Mouse (Mus musculus) lung, embryonic 16.5 days (tissue): ENCODE data around the gene Il17f. TPM values are rescaled to one million over a fixed set of nuclear protein-coding genes. Genes with fewer than 3 reads are reported as not detected.
"Not testable (repeated sequence)": the region's sequence is repeated elsewhere in the genome, so short reads cannot be mapped to it uniquely, and the experiment has no call there.

Experiments
- ATAC-seq: fragments of 200-750 bp; cut with Nextera tagmentation; 2 replicates; pipeline ENCODE4 v1.8.0; 2017; ENCODE audit warnings: low read depth, mild to moderate bottlenecking, moderate library complexity
- H3K27ac ChIP-seq: fragments of 300-500 bp; sonication (generic); 2 replicates; pipeline ENCODE4 v1.5.1; 2014; ENCODE audit warnings: mild to moderate bottlenecking, control low read depth, low read length
- H3K27me3 ChIP-seq: fragments of 300-500 bp; sonication (generic); 2 replicates; pipeline ENCODE4 v1.6.1; 2014; ENCODE audit warnings: low read depth, low read length, mixed read lengths; ENCODE audit not compliant: control insufficient read depth, insufficient read depth
- H3K36me3 ChIP-seq: fragments of 300-500 bp; sonication (generic); 2 replicates; pipeline ENCODE4 v1.6.1; 2014; ENCODE audit warnings: low read length; ENCODE audit not compliant: control insufficient read depth, insufficient read depth
- H3K4me1 ChIP-seq: fragments of 300-500 bp; sonication (generic); replicated peaks from 2 replicates; pipeline ENCODE4 v1.6.1; 2014; ENCODE audit warnings: low read length, mixed read lengths; ENCODE audit not compliant: control insufficient read depth, insufficient read depth
- H3K4me2 ChIP-seq: fragments of 300-500 bp; sonication (generic); 2 replicates; pipeline ENCODE4 v1.6.1; 2014; ENCODE audit warnings: low read depth, low read length, control low read depth
- H3K4me3 ChIP-seq: fragments of 300-500 bp; sonication (generic); 2 replicates; pipeline ENCODE4 v1.5.1; 2014; ENCODE audit warnings: mild to moderate bottlenecking, low read length, control low read depth
- H3K9ac ChIP-seq: fragments of 300-500 bp; sonication (generic); 2 replicates; pipeline ENCODE4 v1.6.1; 2014; ENCODE audit warnings: low read length, control low read depth
- H3K9me3 ChIP-seq: fragments of 300-500 bp; sonication (generic); 2 replicates; pipeline ENCODE4 v1.6.1; 2016; ENCODE audit warnings: low read length; ENCODE audit not compliant: control insufficient read depth
- WGBS: fragments of 180-500 bp; shearing (Covaris S2); extraction: QIAGEN DNeasy Blood & Tissue Kit; methylation state at CpG from one replicate; pipeline ENCODE4 v1.1.7; 2014; 5-methylcytosine and 5-hydroxymethylcytosine counted together
- polyA plus RNA-seq: library from polyadenylated mRNA; unstranded; fragments of >200 nt; fragmentation: Nextera tagmentation; extraction: Ambion mirVana; gene quantifications from 2 replicates; pipeline ENCODE4 v1.2.1, GENCODE M21; 2015

Gene Il17f
- not detected in 2 replicates for polyA plus RNA-seq

DNA sequence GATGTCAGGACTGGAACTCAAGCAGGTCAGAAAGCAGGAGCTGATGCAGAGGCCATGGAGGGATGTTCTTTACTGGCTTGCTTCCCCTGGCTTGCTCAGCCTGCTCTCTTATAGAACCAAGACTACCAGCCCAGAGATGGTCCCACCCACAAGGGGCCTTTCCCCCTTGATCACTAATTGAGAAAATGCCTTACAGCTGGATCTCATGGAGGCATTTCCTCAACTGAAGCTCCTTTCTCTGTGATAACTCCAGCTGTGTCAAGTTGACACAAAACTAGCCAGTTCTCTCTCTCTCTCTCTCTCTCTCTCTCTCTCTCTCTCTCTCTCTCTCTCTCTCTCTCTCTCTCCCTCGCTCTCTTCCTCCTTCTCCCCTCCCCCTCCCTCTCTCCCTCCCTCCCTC lies at the start of gene Il17f:
Il17f (minus strand) TSS at position 101 of the 400 bp plus-strand sequence.
- not testable (repeated sequence) for H3K27ac ChIP-seq, ATAC-seq, H3K9ac ChIP-seq, H3K4me1 ChIP-seq, H3K36me3 ChIP-seq, H3K4me2 ChIP-seq, H3K9me3 ChIP-seq, H3K27me3 ChIP-seq, H3K4me3 ChIP-seq
- WGBS = 80% methylated on average over 1 of the region's 1 CpGs

GRCm38 (mm10) chr1:20839911-20840310 lies 49.5 kb upstream of the Il17f start:
- H3K9ac ChIP-seq = no peak overlapping the region
- H3K4me2 ChIP-seq = no peak overlapping the region
- no peaks in the 10 kb centered on the region for H3K36me3 ChIP-seq
- no peaks in the 10 kb centered on the region for H3K4me1 ChIP-seq
- no peaks in the 10 kb centered on the region for H3K27me3 ChIP-seq
- H3K9me3 ChIP-seq = no peaks in the 10 kb centered on the region
- H3K4me3 ChIP-seq = no peak overlapping the region
- no peak for ATAC-seq
- no peak overlapping the region for H3K27ac ChIP-seq
- 61% methylated on average over 3 of the region's 3 CpGs for WGBS

DNA sequence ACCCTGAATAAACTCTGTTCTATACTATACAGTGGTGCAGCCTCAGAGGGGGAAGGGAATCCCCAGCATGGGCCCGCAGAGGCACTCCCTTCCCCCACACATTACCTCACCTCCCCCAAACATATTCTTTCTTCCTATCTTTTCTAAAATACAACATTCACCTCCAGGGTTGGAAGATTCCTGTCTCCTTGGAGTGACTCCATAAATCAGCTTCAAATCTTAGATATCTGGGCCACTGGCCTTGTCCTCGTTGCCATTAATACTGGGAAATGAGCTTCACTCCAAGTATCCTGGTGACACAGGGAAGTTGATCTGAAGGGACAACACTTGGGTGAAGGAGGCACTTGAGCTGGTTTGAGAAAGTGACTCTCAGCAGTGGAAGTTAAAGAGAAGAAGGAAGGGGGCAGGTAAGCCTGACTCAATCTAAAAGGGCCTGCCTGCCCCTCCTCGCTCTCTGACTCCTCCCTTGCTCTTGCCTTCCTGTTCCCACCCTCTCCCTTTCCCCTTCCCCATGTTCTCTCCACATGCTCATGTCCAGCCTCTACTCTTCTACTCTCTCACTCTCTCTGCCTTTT lies 46.2 kb upstream of the Il17f start:
- no peaks in the 10 kb centered on the region for H3K4me1 ChIP-seq
- no peak overlapping the region for H3K4me2 ChIP-seq
- WGBS = 54% methylated on average over 3 of the region's 3 CpGs
- H3K36me3 ChIP-seq = no peaks in the 10 kb centered on the region
- peak; percentile 23; the same call in 1 of the 2 replicates for ATAC-seq
- no peak overlapping the region for H3K27ac ChIP-seq
- no peak overlapping the region for H3K9ac ChIP-seq
- H3K4me3 ChIP-seq = no peak overlapping the region
- no peaks in the 10 kb centered on the region for H3K27me3 ChIP-seq
- no peaks in the 10 kb centered on the region for H3K9me3 ChIP-seq

DNA sequence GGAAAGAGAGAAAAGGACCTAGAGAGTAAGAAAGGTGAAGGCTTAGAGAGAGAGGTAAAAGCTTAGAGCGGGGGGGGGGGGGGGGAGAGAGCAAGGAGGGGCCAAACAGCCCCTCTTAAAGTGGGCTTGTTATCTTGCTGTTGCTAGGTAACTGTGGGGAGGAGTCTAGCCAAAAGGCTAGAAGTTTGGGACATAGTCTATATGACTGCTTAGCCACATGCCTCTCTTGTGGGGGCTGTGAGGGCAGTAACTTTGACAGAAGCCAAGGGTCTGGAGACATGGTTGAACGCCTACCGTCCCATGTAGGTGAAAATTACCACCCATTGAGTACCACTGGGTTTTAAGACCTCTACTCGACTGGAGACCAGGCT lies 42.7 kb upstream of the Il17f start:
- WGBS = 78% methylated on average over 4 of the region's 4 CpGs
- H3K4me1 ChIP-seq = no peaks in the 10 kb centered on the region
- H3K27me3 ChIP-seq = no peaks in the 10 kb centered on the region
- H3K9me3 ChIP-seq = no peaks in the 10 kb centered on the region
- no peak overlapping the region for H3K27ac ChIP-seq
- ATAC-seq = no peak
- H3K4me3 ChIP-seq = no peak overlapping the region
- no peak overlapping the region for H3K9ac ChIP-seq
- no peaks in the 10 kb centered on the region for H3K36me3 ChIP-seq
- no peak overlapping the region for H3K4me2 ChIP-seq

- Histone ChIP-seq H3K4me2 (no peak overlapping the region), H3K9me3 (no peaks in the 10 kb centered on the region), H3K27me3 (no peaks in the 10 kb centered on the region), H3K4me1 (no peaks in the 10 kb centered on the region), H3K36me3 (no peaks in the 10 kb centered on the region), H3K4me3 (no peak overlapping the region), H3K27ac (no peak overlapping the region), H3K9ac (no peak overlapping the region)
- ATAC-seq = no peak
- 72% methylated on average over 5 of the region's 5 CpGs for WGBS
Observed at GRCm38 (mm10) chr1:20832473-20833140, 42.2 kb upstream of the Il17f start.

GRCm38 (mm10) chr1:20830546-20830945 lies 40.1 kb upstream of the Il17f start:
- H3K9ac ChIP-seq = no peak overlapping the region
- no peak overlapping the region for H3K27ac ChIP-seq
- 70% methylated on average over 1 of the region's 1 CpGs for WGBS
- no peak overlapping the region for H3K4me3 ChIP-seq
- H3K4me1 ChIP-seq = no peaks in the 10 kb centered on the region
- ATAC-seq = no peak
- no peak overlapping the region for H3K4me2 ChIP-seq
- H3K27me3 ChIP-seq = no peaks in the 10 kb centered on the region
- no peaks in the 10 kb centered on the region for H3K9me3 ChIP-seq
- H3K36me3 ChIP-seq = no peaks in the 10 kb centered on the region

DNA sequence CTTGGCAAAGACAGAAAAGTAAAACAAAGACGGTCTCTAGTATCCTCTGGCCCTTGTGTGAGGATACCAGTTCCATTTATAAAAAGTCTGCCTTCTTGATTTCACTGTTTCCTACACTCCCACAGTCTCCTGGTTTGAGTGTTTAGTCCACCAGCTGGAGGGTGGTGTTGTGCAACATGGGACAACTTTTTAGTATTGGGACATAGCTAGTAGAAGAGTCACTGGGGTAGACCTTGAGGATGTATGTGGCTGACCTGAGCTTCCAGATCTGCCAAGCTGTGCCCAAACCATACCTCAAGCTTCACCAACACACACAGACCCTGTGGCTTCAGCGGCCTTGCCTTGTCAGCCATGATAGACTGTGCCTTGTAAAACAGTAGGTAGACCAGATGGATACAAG lies 37.6 kb upstream of the Il17f start:
- no peak for ATAC-seq

DNA sequence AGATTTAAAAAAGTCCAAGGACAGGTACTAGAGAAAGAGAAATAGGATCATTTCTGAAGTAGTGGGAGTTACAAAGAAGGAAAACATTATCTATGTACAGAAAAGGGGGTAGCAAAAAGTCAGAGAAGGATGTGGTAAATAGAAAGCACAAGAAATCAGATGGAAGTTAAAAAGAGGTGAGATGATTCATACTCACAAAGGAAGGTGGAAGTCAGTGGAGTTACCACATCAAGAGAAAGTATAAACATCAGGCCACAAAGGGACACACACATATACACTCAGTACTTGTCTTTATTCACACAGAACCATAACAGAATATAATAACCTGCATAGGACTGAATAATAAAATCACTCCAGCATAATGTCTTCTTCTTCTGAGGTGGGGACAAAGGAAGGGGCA lies 34.6 kb upstream of the Il17f start:
- ATAC-seq = no peak
- no peaks in the 10 kb centered on the region for H3K9me3 ChIP-seq
- H3K9ac ChIP-seq = no peak overlapping the region
- no peak overlapping the region for H3K27ac ChIP-seq
- no peak overlapping the region for H3K4me2 ChIP-seq
- no peaks in the 10 kb centered on the region for H3K27me3 ChIP-seq
- no peaks in the 10 kb centered on the region for H3K4me1 ChIP-seq
- no peaks in the 10 kb centered on the region for H3K36me3 ChIP-seq
- H3K4me3 ChIP-seq = no peak overlapping the region

More for the DNA sequence above, 37.6 kb upstream of the Il17f start:
- no peaks in the 10 kb centered on the region for H3K4me1 ChIP-seq
- no peak overlapping the region for H3K9ac ChIP-seq
- H3K4me3 ChIP-seq = no peak overlapping the region
- no peaks in the 10 kb centered on the region for H3K9me3 ChIP-seq
- H3K27me3 ChIP-seq = no peaks in the 10 kb centered on the region
- no peak overlapping the region for H3K4me2 ChIP-seq
- WGBS = 85% methylated on average over 2 of the region's 2 CpGs
- H3K27ac ChIP-seq = no peak overlapping the region
- no peaks in the 10 kb centered on the region for H3K36me3 ChIP-seq

GRCm38 (mm10) chr1:20823906-20824305 lies 33.5 kb upstream of the Il17f start:
- no peaks in the 10 kb centered on the region for H3K27me3 ChIP-seq
- H3K4me1 ChIP-seq = peaks cover 2% of the 10 kb centered on the region; the same call in 1 of the 2 replicates
- WGBS = 72% methylated on average over 2 of the region's 2 CpGs
- no peak for ATAC-seq
- no peak overlapping the region for H3K4me3 ChIP-seq
- no peaks in the 10 kb centered on the region for H3K9me3 ChIP-seq
- H3K36me3 ChIP-seq = no peaks in the 10 kb centered on the region
- no peak overlapping the region for H3K4me2 ChIP-seq
- H3K27ac ChIP-seq = no peak overlapping the region
- H3K9ac ChIP-seq = no peak overlapping the region
